Mouse (Mus musculus): ENCODE measurements around the gene Uhmk1.
"Not testable (repeated sequence)": the region's sequence is repeated elsewhere in the genome, so short reads cannot be mapped to it uniquely, and the experiment has no call there.

GRCm38 (mm10) chr1:170232688-170233087 is 17.5 kb upstream of the Uhmk1 start, which contains the start of gene Sh2d1b2:
- not testable (repeated sequence) for TF ChIP-seq CTCF (IDR thresholded peaks at IDR 0.05; ENCODE audit: extremely low read depth, insufficient read depth, insufficient read length, insufficient replicate concordance); POLR2A (IDR thresholded peaks at IDR 0.05; ENCODE audit: low read depth, low read length)

Data from spleen, adult 2 months (tissue).